Mouse (Mus musculus): ENCODE results near the gene Oxsr1.

Gene Oxsr1

DNA sequence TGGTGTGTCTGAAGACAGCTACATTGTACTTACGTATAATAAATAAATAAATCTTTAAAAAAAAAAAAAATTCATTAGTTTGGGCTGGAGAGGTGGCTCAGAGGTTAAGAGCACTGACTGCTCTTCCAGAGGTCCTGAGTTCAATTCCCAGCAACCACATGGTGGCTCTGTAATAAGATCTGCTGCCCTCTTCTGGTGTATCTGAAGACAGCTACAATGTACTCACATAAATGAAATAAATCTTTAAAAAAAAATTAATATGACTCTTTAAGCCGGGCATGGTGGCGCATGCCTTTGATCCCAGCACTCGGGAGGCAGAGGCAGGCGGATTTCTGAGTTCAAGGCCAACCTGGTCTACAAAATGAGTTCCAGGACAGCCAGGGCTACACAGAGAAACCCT, 47.4 kb downstream of the Oxsr1 start:
- WGBS = 97% methylated on average over 5 of the region's 5 CpGs

DNA sequence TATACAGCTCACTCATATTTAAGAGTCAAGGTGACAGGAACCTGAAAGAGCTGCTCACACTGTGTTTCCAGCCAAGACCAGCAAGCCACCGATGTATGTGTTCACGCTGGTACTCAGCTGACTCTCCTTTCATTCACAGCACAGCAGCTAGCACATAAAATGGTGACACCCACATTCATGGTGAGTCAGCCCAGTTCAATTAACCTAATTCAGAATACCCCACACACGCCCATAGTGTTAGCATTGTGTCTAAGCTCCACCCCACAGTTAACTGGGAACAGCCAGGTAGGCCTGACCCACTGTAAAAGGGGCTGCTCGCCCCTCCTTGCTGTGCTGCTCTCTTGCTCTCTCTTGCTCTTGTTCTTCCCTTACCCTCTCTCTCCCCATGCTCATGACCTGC, 50.7 kb downstream of the Oxsr1 start:
- WGBS = 53% methylated on average over 4 of the region's 4 CpGs

DNA sequence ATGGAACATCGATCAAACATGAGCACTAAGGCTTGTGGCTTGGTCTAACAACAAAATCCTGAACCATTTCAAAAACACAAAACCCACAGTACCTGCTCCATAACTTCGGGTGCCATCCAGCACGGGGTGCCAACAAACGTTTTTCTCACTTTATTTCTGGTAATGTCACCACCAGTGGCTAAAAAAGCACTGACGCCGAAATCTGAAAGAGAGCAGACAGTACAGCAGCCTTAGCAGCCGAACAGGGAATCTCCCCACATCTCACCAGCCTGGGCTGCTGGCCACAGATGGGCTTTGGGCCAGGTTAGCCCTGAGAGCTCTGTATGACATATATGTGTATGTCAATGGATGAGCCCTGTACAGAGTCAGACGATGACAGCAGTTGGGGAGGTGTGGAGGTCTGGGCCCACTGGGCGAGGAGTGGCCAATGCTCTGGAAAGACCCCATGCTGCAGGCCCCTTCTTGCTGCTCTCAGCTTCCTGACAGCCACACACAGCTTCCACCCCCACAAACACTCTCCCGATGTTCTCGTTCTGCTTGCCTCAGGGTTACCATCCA, 53.6 kb downstream of the Oxsr1 start:
- 53% methylated on average over 11 of the region's 11 CpGs for WGBS

DNA sequence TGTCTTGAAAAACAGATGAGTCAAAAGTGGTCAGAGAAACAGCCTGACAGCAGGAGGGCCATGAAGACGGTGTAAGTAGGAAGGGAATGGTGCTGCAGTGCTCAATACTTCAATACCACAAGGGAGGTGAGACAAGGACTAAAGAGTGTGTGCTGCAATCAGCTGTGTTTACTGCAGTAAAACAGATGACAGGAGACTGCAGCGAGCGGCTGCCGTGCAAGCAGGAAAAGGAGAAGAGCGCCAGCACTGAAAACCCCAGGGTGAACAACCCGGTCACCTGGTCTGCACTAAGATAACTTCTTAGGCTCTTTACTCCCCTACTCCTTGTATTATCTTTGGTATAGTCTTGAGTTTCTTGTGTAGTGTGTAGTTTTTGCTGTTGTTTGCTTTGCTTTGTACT, 54.1 kb downstream of the Oxsr1 start:
- WGBS = 60% methylated on average over 6 of the region's 6 CpGs

DNA sequence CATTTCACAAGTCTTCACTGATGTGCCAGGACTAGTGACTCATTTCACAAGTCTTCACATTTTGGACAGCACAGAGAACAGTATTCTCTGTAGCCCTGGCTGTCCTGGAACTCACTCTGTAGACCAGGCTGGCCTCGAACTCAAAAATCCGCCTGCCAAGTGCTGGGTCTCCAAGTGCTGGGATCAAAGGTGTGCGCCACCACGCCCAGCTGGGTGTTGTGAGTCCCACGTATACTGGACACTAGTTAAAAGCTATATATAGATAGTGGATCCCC, 56.2 kb downstream of the Oxsr1 start:
- WGBS = 89% methylated on average over 5 of the region's 5 CpGs

DNA sequence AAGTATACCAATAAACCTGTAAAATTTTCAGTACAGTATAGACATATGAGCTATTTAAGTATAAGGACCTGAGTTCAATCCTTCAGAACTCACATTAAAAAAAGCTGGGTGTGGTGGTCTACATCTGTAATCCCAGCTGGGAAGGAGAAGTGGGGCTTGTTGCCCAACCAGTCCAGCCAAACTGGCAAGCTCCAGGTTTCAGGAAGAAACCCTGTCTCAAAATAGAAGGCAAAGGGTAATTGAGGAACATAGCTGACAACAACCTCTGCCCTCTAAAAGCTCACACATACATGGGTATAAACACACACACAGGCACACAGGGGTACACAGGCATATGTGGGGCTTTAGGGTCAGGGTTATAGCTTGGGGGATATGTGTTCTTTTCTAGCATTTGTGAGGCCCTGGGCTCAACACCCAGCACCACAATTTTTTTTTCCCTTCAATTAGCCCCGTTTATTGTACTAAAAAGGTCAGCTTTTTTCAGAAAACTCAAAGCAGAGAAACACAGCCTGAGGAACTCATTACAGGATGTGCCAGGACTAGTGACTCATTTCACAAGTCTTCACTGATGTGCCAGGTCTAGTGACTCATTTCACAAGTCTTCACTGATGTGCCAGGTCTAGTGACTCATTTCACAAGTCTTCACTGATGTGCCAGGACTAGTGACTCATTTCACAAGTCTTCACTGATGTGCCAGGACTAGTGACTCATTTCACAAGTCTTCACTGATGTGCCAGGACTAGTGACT, 56.7 kb downstream of the Oxsr1 start:
- WGBS = 29% methylated on average over 1 of the region's 1 CpGs

DNA sequence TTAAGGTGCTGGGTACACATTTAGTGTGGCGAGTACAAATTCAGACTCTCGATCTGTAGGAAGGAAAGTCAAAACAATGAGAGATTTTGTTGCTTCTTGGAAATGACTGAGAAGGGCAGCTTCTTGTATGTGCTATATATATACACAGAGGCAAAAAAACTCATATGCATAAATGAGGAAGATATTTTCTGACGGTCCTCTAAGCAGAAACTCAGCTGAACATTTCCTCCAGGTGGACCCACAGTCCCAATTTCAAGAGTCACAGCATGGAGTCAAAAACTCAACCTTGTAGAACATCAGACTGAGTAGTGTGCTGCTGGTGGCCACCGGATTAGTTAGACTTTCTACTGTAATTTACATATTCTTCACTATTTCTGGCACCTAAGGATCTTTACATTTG, 59.2 kb downstream of the Oxsr1 start:
- 55% methylated on average over 4 of the region's 4 CpGs for WGBS

DNA sequence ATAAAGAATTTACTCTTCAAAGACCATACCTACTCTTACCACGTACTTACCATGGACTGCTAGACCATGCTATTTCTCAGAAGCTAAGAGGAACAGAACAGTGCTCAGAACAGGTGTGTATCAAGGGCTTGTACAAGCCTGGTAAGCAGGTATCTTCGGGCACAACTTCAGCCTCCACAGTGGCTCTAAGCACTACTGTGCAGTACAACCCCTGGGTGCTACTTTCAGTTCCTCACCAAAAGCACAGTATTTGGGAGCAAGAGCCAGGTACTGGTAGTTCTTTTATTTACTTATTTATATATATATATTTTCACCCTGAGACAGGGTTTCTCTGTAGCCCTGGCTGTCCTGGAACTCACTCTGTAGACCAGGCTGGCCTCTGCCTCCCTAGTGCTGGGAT, 61.4 kb downstream of the Oxsr1 start:
- 95% methylated on average over 2 of the region's 2 CpGs for WGBS

DNA sequence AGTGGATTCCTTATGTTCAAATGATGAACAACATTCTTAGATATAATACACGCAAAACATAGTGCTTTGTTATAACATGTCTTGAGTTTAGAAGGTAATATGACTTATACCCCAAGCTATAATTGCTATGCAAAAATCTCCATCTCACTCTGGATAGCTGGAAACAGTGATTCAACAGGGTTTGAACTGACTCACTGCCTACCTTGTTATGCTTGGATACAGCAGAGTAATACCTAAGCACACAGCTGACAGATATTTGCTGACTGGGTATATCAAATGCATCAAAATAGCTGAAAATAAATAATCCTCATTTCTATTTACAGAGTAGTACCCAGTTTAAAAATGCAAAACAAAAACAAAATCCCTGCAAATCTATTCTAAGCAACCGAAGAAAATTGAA, 63.4 kb downstream of the Oxsr1 start:
- whole genome bisulfite sequencing = 97% methylated on average over 2 of the region's 2 CpGs

DNA sequence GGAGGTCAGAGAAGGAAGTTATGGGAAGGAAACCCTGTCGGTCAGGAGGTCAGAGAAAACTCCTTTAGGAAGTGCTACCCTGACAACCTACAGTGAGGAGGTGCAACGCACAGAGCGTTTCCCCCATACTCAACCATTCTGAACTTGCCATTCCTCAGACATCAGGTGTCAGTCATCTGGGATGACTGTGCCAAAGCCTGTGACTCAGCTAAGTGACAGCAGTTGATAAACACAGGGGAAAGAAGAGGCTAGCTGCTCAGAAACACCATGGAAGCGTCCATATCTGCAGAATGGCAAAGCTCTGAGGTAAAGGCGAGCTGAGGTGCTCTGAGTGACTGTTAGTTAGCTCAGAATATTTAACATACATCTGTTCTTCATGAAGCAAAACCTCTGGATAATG, 64.1 kb downstream of the Oxsr1 start:
- WGBS = 80% methylated on average over 5 of the region's 5 CpGs

DNA sequence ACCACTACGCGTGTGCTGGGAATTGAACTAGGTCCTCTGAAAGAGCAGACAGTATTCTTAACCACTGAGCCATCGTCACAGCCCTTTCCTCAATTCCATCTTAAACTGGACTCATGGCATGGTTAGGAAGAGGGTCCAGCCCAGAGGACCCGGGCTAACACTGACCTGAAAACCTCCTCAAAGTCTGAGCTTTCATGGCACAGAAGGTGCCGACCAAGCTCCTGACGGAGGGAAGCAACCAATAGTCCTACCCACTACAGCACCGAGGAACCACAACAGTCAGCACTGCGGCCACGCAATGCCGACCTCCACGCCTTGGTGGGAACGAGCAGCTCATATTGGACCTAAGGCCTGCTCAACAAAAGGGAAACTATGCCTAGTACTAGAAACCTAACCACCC, 66.1 kb downstream of the Oxsr1 start:
- 96% methylated on average over 12 of the region's 12 CpGs for WGBS

DNA sequence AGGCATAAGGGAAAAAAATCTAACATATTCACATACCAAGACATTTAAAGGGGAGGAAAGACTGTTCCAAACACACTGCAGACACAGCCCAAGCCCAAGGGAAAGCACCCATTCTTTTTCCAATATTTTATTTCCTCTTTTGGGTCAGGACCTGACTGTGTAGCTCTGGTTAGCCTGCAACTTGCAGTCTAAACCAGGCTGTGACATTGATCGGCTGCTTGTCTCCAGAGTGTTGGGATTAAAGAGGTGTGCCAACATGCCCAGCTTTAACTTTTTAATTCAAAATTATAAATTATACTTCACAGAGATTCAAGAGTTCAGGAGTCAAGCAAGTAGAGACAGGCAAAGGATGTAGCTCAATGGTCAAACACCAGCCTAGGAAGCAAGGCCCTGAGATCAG, 67.1 kb downstream of the Oxsr1 start:
- 92% methylated on average over 1 of the region's 1 CpGs for WGBS

DNA sequence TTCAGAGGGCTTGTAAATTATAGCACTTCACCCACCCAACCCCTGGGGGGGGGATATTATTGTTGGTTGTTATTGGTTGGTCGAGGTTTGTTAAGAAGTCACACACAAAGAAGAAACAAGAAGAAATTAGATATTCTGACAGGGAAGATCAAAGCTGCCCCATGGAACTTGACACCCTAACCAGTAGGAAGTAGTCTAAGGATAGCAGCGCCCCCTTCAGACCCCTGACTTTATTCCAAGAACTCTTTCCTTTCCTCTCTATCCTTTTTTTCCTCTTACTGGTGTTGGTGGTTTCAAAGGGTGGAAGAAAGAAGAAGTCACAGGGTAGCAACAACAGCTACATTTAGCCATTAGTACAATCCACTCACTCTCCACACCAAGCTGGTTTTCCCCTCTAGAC, 68.0 kb downstream of the Oxsr1 start:
- 85% methylated on average over 2 of the region's 2 CpGs for WGBS

DNA sequence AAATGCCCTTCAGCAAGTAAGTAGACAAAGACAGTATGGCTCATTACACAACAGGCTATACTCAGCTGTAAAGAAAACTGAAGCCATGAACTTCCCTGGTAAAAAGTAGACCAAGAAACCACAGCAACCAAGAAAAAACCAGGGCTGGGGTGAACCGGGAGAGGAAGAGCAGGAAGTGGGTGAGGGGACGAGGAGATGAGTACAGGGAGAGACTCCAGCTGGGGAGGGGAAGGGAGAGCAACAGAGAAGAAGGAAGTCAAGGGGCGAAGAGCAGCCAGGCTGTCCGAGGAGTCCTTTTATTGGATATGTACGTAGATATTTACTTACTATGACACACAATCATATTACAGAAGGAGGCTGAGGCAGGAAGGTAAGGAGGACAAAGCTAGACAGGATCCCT, 74.2 kb downstream of the Oxsr1 start:
- 78% methylated on average over 5 of the region's 5 CpGs for WGBS

DNA sequence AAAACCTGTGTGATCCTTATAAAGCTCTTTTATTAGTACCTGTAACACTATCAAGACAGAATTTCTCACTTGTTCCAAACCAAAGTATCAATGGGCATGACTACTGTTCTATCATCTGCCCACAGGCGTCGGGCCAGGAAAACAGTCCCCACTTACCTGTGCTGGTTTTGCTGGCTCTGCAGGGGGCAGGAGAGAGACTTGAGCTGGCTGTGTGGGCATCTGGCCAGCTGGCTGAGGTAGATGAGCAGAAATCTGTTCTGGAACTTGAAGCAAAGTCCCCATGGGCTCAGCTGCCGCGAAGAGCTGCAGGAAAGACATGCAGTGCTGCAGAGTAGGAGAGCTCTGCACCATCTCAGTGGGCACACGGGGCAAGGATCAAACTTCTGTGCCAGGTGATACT, 75.4 kb downstream of the Oxsr1 start:
- 77% methylated on average over 5 of the region's 5 CpGs for WGBS

DNA sequence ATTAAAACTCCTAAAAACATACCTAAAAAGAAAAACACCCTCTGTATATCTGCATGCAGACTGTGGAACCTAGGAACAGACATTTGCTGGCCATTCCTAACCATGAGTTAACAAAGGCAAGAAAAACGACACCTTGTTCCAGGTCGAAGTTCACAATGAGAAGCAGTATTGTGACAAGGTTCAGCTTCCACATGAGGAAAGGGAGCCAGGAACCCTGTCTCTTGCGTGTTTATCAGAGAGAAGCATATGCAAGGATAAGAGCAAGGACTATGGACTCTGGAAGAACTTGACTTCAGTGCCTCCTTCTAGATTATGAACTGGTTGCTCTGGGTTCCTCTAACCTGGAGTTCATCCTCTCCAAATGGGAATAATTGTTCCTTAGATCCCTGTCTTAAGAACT, 78.2 kb downstream of the Oxsr1 start:
- WGBS = 94% methylated on average over 3 of the region's 3 CpGs

DNA sequence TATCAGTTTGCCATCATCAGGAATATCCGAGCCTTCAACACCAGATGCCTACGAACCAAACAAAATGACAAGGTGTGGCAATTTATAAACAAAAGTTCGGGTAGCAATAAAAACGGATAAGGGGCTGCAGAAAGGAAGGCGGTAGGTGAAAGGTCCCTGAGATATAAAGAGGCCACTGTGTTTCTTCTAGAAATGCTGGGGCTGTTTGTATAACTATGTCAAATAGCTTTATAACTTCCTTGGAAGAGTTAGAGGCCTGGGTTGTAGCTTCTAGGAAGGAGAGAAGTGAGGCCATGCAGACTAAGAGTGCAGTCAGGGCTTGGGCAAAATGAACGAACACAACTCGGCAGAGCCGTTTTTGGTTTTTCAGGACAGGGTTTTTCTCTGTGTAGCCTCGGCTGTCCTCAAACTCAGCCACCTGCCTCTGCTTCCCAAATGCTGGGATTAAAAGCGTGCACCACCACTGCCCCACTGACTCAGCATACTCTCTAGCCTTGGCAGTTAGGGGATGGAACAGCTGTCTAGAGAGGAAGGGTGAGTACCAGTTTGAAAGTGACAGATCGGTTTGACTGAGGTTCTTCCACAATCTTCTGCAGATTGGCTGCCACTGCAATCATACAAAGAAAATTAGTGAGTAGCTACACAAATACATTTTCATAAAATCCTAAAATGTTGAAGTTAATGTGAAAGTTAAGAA, 80.9 kb downstream of the Oxsr1 start:
- 82% methylated on average over 11 of the region's 11 CpGs for WGBS

DNA sequence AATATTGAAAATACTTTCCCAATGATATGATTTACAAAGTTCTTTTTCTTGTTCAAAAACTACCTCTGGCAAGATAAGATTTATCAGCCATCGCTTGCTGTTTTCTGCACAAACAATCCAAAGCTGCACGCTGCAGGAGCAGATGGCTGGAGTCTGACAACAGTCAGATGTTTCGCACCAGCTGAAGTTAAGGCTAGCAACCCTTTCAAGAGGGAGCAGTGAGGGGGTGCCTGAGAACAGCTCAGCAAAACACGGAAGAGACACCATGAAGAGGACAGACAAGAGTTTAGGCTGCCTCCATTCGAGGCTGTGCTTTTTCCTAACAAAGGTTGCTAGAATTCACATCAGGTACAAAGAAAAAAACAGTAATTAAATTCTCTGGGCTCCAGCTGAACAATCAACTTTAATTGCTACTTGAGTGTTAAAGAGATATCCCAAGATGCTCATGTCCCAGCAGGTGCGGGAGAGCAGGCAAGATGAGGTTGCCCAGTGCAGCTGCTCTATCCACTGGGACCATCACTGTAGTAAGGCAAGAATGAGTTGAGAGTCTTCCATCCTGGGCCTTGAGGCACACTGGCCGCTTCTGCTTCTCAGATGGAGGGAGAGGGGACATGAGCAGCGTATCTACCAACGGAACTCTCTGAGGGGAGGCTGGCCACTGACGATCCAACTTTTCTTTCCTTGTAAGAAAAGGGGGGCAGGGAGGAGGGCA, 81.8 kb downstream of the Oxsr1 start:
- WGBS = 69% methylated on average over 10 of the region's 10 CpGs

DNA sequence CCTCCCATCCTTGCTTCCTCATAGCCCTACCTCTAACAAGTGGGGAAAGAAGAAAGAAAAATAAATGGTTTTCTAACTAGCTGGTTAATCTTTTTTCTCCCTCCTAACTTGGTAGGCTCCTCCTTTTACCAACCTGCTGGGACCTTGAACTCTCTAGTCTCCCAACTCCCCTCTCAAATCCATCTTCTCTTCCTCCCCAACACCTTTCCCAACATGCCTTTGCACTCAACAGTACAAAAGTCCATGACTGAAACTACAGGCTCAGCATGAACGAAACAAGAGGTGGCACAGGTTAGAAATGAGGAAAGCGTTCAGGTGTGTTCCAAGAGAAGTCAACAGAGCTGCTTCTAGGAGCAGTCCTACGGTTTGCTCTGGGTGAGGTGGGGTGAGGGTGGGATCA, 83.0 kb downstream of the Oxsr1 start:
- WGBS = 96% methylated on average over 3 of the region's 3 CpGs

DNA sequence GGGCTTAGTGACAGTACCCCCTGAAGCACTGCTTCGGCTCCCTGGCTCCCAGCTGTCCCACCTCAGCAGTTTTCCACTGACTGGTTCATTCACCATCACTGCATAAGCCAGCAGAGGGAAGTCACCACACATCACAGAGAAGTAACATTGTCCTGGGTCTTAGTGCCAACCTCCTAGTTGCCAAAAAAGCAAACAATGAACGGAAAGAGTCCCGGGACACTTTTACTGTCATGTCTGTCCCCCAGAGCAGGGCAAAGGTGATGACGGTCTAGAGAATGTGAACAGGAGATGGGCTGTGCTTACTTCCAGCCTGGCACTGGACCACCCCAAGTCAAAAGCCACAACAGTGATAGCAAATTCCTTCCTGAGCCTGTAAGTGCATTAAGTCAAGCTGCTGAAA, 83.4 kb downstream of the Oxsr1 start:
- 86% methylated on average over 4 of the region's 4 CpGs for WGBS

DNA sequence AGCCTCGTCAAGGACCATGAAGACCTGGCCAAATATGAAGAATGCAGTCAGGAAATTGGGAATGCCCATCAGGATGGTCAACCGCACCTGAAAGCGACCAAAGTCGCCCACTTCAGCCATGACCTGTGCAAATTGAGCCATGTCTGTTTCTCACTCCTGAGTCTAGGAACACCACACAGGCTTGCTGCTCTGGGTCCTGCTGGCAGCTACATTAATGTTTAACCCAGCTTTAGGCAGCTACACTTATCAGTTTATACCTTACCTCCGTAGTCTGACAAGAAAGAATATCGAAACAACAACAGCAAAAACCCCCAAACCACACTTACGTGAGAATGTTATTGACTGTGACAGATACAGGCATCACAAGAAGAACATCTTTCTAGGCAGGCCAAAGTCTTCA, 90.7 kb downstream of the Oxsr1 start:
- WGBS = 96% methylated on average over 7 of the region's 7 CpGs

DNA sequence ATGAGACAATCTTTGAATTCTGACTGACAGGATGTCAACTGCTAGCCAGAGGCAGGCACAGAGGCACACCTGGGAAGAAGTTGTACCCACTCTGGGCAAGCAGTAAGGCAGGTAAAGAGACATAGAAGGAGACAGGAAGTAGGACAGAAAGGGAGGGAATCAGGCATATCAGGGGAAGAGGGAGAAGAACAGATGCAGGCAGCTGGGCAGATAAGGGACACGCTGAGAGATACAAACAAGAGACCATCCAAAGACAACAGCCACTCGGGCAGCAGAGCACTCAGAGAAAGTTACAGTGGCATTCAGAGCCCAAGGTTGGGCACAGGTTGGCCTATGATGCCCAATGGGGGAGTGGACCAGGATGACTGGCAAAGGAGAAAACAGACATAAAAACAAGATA, 91.4 kb downstream of the Oxsr1 start:
- 93% methylated on average over 2 of the region's 2 CpGs for WGBS

DNA sequence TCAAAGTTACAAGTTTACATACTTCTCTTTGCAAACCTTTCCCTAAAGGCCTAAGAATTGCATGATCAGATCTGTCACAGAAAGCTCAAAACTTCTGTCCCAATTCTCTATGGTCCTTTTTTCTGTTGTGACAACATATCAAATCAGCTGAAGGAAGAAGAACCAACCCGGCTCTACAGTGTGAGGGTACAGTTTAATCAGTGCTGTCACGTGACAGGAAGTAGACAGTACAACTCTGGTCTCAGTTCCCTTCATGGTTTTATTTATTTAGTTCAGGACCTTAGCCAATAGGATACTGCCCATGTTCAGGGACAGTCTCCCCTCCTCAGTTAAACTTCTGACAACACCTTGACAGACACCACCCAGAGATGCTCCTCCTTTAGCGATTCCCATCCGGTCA, 102.0 kb downstream of the Oxsr1 start:
- WGBS = 85% methylated on average over 4 of the region's 4 CpGs
